ENCODE assay signal across 27 mouse cellular contexts in the genomic region with DNA sequence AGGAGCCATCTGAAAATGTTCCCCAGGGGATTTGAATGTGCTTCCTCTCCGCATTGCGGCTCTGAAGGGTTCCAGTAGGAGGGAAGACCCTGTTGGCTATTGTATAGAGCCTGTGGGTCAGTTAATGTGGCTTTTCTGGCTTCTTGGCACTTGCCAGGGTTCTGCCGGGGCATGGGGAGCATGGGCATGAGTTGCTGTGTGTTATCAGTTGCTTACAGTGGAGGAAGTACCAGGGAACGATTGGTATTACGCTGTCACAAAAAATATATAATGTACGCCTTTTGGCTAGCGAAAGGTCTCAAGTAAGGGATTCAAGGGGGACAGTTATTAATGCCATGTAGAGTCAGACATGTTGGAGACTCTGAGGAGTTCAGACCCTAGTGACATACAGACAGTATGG.
"Had no signal": no experiment of that assay in that cellular context is flagged by ENCODE, and none has a peak within 500 bp of the region (broad histone marks: within the 10 kb centered on the region; RNA-seq: fewer than 3 reads in every experiment).

No protein-coding gene starts in this region.

- H3K4me1 ChIP-seq: heart, embryonic 15.5 days; hindbrain, embryonic 12.5 days; intestine, embryonic 15.5 days; kidney, embryonic 15.5 days; limb, embryonic 13.5 days; limb, embryonic 15.5 days; liver, embryonic 12.5 days had no signal

- ATAC-seq: hindbrain, embryonic 16.5 days; inflammation-experienced regulatory T-cells, adult 6 months; intestine, embryonic 15.5 days; intestine, postnatal 0 days; liver, embryonic 12.5 days had no signal

- H3K27ac ChIP-seq: gastrocnemius, adult 2 months; heart, adult 2 months; heart, embryonic 13.5 days; heart, embryonic 15.5 days; hindbrain, embryonic 12.5 days; hindbrain, embryonic 14.5 days; intestine, embryonic 15.5 days; kidney, embryonic 15.5 days; kidney, postnatal 0 days; limb, embryonic 13.5 days; limb, embryonic 15.5 days; liver, embryonic 12.5 days; liver, embryonic 14.5 days had no signal

- H3K36me3 ChIP-seq: heart, embryonic 13.5 days; heart, embryonic 15.5 days; hindbrain, embryonic 12.5 days; intestine, embryonic 15.5 days; kidney, embryonic 15.5 days; limb, embryonic 13.5 days; limb, embryonic 15.5 days; liver, embryonic 12.5 days had no signal

- H3K27me3 ChIP-seq: heart, embryonic 13.5 days; heart, embryonic 15.5 days; hindbrain, embryonic 12.5 days; intestine, embryonic 15.5 days; kidney, embryonic 15.5 days; limb, embryonic 13.5 days; limb, embryonic 15.5 days; liver, embryonic 12.5 days had no signal

- H3K9me3 ChIP-seq: heart, embryonic 13.5 days; heart, embryonic 15.5 days; hindbrain, embryonic 12.5 days; intestine, embryonic 15.5 days; kidney, embryonic 15.5 days; limb, embryonic 13.5 days; limb, embryonic 15.5 days; liver, embryonic 12.5 days had no signal

- DNase-seq: gastrocnemius, adult 2 months; gastrocnemius, postnatal 10 days; gastrocnemius, postnatal 36 days; heart, adult 11 months; heart, adult 2 months; heart, postnatal 14 days; heart, postnatal 36 days; kidney, adult 2 months; kidney, adult 9 months; kidney, postnatal 14 days; kidney, postnatal 36 days; left cerebral cortex, postnatal 4 days had no signal

- H3K4me2 ChIP-seq: heart, embryonic 11.5 days; heart, embryonic 13.5 days; heart, embryonic 15.5 days; hindbrain, embryonic 12.5 days; hindbrain, embryonic 14.5 days; intestine, embryonic 15.5 days; kidney, embryonic 15.5 days; limb, embryonic 13.5 days; limb, embryonic 15.5 days; liver, embryonic 12.5 days had no signal

- H3K4me3 ChIP-seq: gastrocnemius, adult 2 months; heart, adult 2 months; heart, embryonic 13.5 days; heart, embryonic 15.5 days; hindbrain, embryonic 12.5 days; intestine, embryonic 15.5 days; kidney, embryonic 15.5 days; limb, embryonic 13.5 days; limb, embryonic 15.5 days; liver, embryonic 12.5 days had no signal

- H3K9ac ChIP-seq: heart, embryonic 13.5 days; heart, embryonic 15.5 days; hindbrain, embryonic 12.5 days; hindbrain, embryonic 14.5 days; intestine, embryonic 15.5 days; kidney, embryonic 15.5 days; limb, embryonic 13.5 days; limb, embryonic 15.5 days; liver, embryonic 12.5 days; liver, embryonic 14.5 days had no signal
